Mouse (Mus musculus) heart, embryonic 11.5 days (tissue): ENCODE measurements around the gene Henmt1. TPM values are rescaled to one million over a fixed set of nuclear protein-coding genes. Genes with fewer than 3 reads are reported as not detected.
A peak's percentile ranks its signal among the peaks of the same experiment; 100 is the strongest.

ENCODE experiments used
- ATAC-seq: fragments of 200-750 bp; cut with Nextera tagmentation; replicated peaks from 2 replicates; pipeline ENCODE4 v1.8.0; 2017; ENCODE audit warnings: moderate library complexity; ENCODE audit not compliant: insufficient number of reproducible peaks, low FRiP score, low TSS enrichment
- H3K27ac ChIP-seq: fragments of 300-500 bp; sonication (generic); 2 replicates; pipeline ENCODE4 v1.5.1; 2014; ENCODE audit warnings: mild to moderate bottlenecking, low read depth, low read length
- H3K27me3 ChIP-seq: fragments of 300-500 bp; sonication (generic); 2 replicates; pipeline ENCODE4 v1.6.1; 2014; ENCODE audit warnings: mild to moderate bottlenecking, low read length, mixed read lengths; ENCODE audit not compliant: control insufficient read depth, insufficient read depth
- H3K36me3 ChIP-seq: fragments of 300-500 bp; sonication (generic); 2 replicates; pipeline ENCODE4 v1.6.1; 2014; ENCODE audit warnings: mild to moderate bottlenecking, low read length, moderate library complexity, mixed read lengths; ENCODE audit not compliant: control insufficient read depth, insufficient read depth
- H3K4me1 ChIP-seq: fragments of 300-500 bp; sonication (generic); 2 replicates; pipeline ENCODE4 v1.6.1; 2014; ENCODE audit warnings: low read length; ENCODE audit not compliant: control insufficient read depth, insufficient read depth
- H3K4me2 ChIP-seq: fragments of 300-500 bp; sonication (generic); 2 replicates; pipeline ENCODE4 v1.6.1; 2014; ENCODE audit warnings: mild to moderate bottlenecking, moderate library complexity
- H3K4me3 ChIP-seq: fragments of 300-500 bp; sonication (generic); 2 replicates; pipeline ENCODE4 v1.5.1; 2014; ENCODE audit warnings: low read depth, low read length
- H3K9ac ChIP-seq: fragments of 300-500 bp; sonication (generic); 2 replicates; pipeline ENCODE4 v1.6.1; 2014; ENCODE audit warnings: mild to moderate bottlenecking, low read depth, low read length, moderate library complexity
- H3K9me3 ChIP-seq: fragments of 300-500 bp; sonication (generic); replicated peaks from 2 replicates; pipeline ENCODE4 v1.6.1; 2016; ENCODE audit warnings: low read length; ENCODE audit not compliant: control insufficient read depth
- WGBS: fragments of 180-500 bp; shearing (Covaris S2); extraction: QIAGEN DNeasy Blood & Tissue Kit; methylation state at CpG from one replicate; pipeline ENCODE4 v1.1.7; 2014; ENCODE audit not compliant: insufficient replicate concordance; 5-methylcytosine and 5-hydroxymethylcytosine counted together
- polyA plus RNA-seq: library from polyadenylated mRNA; unstranded; fragments of >200 nt; fragmentation: Nextera tagmentation; extraction: Ambion mirVana; gene quantifications from 2 replicates; pipeline ENCODE4 v1.2.1, GENCODE M21; 2014

The Henmt1 gene
- polyA plus RNA-seq, result 0.16 and 0.41 TPM in 2 replicates

- 73% methylated on average over 5 of the region's 5 CpGs for WGBS
- ATAC-seq, result no peak
- H3K4me1 ChIP-seq, result no peaks in the 10 kb centered on the region
Measured at GRCm38 (mm10) chr3:108939573-108939972, at the start of gene Henmt1. Henmt1 (plus strand) TSS chr3:108939873.

GRCm38 (mm10) chr3:108889908-108890307 is 49.8 kb upstream of the Henmt1 start, which contains the start of gene Fndc7:
Fndc7 (minus strand) TSS chr3:108890008.
- WGBS, result 84% methylated on average over 1 of the region's 1 CpGs
- peaks cover 12% of the 10 kb centered on the region for H3K4me1 ChIP-seq
- no peak within 1 kb of the TSS for H3K4me3 ChIP-seq
- ATAC-seq, result no peak
- no peaks in the 10 kb centered on the region for H3K9me3 ChIP-seq
- no peak within 1 kb of the TSS for H3K9ac ChIP-seq
- H3K27ac ChIP-seq, result no peak within 1 kb of the TSS
- H3K27me3 ChIP-seq, result no peaks in the 10 kb centered on the region
- H3K4me2 ChIP-seq, result no peak within 1 kb of the TSS
- no peaks in the 10 kb centered on the region for H3K36me3 ChIP-seq

More at GRCm38 (mm10) chr3:108939573-108939972, at the start of gene Henmt1:
- Histone ChIP-seq H3K27ac (no peak within 1 kb of the TSS), H3K4me2 (peak within 1 kb of the TSS; percentile 63), H3K4me3 (peak within 1 kb of the TSS; percentile 20), H3K27me3 (no peaks in the 10 kb centered on the region), H3K9ac (no peak within 1 kb of the TSS), H3K9me3 (no peaks in the 10 kb centered on the region), H3K36me3 (no peaks in the 10 kb centered on the region)

DNA sequence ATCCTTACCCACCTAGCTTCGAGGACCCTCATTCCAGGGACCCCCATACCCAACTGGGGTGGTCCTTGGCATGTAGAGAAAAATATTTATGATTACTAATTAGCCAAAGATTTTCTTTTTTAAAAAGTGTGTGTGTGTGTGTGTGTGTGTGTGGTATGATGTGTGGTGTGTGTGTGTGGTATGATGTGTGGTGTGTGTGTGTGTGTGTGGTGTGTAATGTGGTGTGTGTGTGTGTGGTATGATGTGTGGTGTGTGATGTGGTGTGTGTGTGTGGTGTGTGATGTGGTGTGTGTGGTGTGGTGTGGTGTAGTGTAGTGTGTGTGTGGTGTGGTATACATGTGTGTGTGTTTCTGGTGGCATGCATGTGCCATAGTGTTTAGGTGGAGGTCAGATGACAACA is 47.6 kb upstream of the Henmt1 start:
- ATAC-seq, result no peak
- H3K4me1 ChIP-seq, result peaks cover under 1% of the 10 kb centered on the region; the same call in 1 of the 2 replicates
- WGBS, result 79% methylated on average over 1 of the region's 1 CpGs
- no peak overlapping the region for H3K4me2 ChIP-seq
- H3K27ac ChIP-seq, result no peak overlapping the region
- no peak overlapping the region for H3K4me3 ChIP-seq
- no peaks in the 10 kb centered on the region for H3K36me3 ChIP-seq
- no peak overlapping the region for H3K9ac ChIP-seq
- no peaks in the 10 kb centered on the region for H3K9me3 ChIP-seq
- no peaks in the 10 kb centered on the region for H3K27me3 ChIP-seq

DNA sequence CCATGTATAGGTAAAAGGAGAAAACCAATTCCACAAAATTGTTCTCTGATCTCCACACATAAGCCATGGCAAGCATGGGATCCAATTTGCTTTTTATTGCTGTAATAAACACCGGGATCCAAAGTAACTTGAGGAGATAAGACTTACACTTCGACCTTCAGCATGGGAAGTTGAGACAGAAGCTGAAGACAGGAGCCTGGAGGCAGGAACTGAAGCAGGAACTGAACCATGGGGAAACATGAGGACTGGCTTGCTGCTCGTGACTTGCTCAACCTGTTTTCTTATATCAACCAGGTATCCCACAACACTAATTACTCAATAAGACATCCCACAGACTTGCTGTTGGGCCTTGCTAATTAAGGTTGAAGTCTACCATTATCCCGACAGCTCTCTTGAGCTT is 46.8 kb upstream of the Henmt1 start:
- H3K4me1 ChIP-seq, result no peaks in the 10 kb centered on the region
- ATAC-seq, result no peak
- no peaks in the 10 kb centered on the region for H3K9me3 ChIP-seq
- H3K4me3 ChIP-seq, result no peak overlapping the region
- H3K27ac ChIP-seq, result no peak overlapping the region
- 67% methylated on average over 4 of the region's 4 CpGs for WGBS
- H3K9ac ChIP-seq, result no peak overlapping the region
- no peaks in the 10 kb centered on the region for H3K27me3 ChIP-seq
- no peaks in the 10 kb centered on the region for H3K36me3 ChIP-seq
- no peak overlapping the region for H3K4me2 ChIP-seq

DNA sequence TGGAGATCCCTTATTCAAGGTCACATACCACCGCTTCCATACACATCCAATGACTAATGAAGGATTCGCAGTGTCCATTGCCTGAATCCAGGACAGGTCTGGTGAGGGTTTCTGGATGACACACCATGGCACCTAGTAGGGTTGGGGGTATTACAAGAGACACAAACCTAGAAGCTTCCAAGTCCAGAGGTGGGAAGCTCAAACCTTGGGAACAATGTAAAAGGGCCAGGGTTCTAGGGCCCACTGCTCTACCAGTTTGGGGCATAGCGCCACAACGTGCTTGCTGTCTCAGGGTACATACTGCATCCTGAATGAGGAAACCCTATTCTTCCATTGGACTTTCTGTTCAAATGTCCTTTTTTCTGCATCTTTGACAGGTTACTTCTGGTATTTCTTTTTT is 41.0 kb upstream of the Henmt1 start:
- Histone ChIP-seq H3K9ac (no peak overlapping the region), H3K4me2 (no peak overlapping the region), H3K4me3 (no peak overlapping the region), H3K27me3 (no peaks in the 10 kb centered on the region), H3K9me3 (no peaks in the 10 kb centered on the region), H3K4me1 (no peaks in the 10 kb centered on the region), H3K27ac (no peak overlapping the region), H3K36me3 (peaks cover 13% of the 10 kb centered on the region)
- ATAC-seq, result no peak
- 92% methylated on average over 4 of the region's 4 CpGs for WGBS

- no peak for ATAC-seq
Measured at GRCm38 (mm10) chr3:108900147-108900546, 39.5 kb upstream of the Henmt1 start.

DNA sequence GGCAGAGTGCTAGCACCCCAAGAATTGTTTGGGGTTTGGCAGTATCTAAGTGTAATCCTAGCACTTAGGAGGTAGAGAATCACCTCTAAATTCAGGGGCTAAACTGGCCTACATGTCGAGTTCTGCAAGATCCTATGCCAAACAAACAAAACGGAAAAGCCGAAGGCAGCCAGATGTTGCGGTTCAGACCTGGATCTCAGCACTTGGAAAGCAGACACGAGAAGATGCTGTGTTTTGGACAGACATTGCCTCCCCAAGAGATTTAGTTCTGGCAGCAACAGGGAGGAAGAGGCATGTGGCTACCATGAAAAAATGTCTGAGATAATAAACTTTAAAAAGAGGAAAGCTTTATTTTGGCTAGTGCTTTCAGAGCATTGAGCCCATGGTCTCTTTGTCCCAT is 39.0 kb upstream of the Henmt1 start:
- ATAC-seq, result no peak
- H3K27ac ChIP-seq, result no peak overlapping the region
- H3K9ac ChIP-seq, result no peak overlapping the region
- H3K36me3 ChIP-seq, result peaks cover 29% of the 10 kb centered on the region
- H3K9me3 ChIP-seq, result no peaks in the 10 kb centered on the region
- H3K4me3 ChIP-seq, result no peak overlapping the region
- H3K27me3 ChIP-seq, result no peaks in the 10 kb centered on the region
- 74% methylated on average over 5 of the region's 5 CpGs for WGBS
- H3K4me1 ChIP-seq, result no peaks in the 10 kb centered on the region
- H3K4me2 ChIP-seq, result no peak overlapping the region

More at GRCm38 (mm10) chr3:108900147-108900546, 39.5 kb upstream of the Henmt1 start:
- 80% methylated on average over 3 of the region's 3 CpGs for WGBS
- Histone ChIP-seq H3K4me3 (no peak overlapping the region), H3K4me2 (no peak overlapping the region), H3K36me3 (peaks cover 26% of the 10 kb centered on the region), H3K27me3 (no peaks in the 10 kb centered on the region), H3K9ac (no peak overlapping the region), H3K9me3 (no peaks in the 10 kb centered on the region), H3K27ac (no peak overlapping the region), H3K4me1 (no peaks in the 10 kb centered on the region)

DNA sequence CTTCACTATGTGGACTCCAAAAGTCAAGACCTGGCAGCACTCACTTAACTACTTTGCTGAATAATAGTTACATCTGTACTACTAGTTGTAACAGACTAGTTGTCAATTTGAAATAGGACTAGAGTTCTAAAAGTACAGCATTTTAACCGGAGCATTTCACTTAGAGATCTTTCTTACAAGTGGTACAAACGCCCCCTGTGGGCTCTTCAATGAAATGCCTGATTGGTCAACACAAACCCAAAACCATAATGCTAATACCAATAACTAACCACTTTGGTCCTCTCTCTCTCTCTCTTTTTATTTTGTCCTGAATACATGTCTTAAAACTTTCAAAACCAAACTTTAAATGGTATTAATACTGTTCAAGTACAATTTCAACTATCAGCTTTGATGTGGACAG is 37.6 kb upstream of the Henmt1 start:
- Histone ChIP-seq H3K9ac (no peak overlapping the region), H3K4me3 (no peak overlapping the region), H3K36me3 (peaks cover 31% of the 10 kb centered on the region), H3K4me1 (no peaks in the 10 kb centered on the region), H3K4me2 (no peak overlapping the region), H3K27ac (no peak overlapping the region), H3K27me3 (no peaks in the 10 kb centered on the region), H3K9me3 (no peaks in the 10 kb centered on the region)
- WGBS, result 49% methylated on average over 2 of the region's 2 CpGs
- no peak for ATAC-seq

DNA sequence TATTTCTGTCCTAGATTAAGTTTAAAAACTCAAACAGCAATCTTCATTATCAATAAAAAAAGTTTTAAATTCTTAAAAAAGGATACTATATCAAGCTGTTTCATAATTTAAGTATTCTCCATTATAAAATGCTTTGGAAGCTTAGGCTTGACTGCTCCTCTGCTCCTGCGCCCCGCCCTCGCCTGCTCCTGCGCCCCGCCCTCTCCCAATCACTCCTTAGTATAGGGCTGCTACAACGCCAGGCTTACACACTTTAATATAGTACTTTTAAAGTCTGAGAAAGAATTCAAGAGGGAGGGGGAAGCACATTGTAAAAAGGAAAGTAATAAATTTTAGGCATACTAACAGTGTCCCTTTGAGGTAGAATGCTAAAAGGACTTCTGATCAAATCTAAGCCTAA is 36.7 kb upstream of the Henmt1 start:
- WGBS, result 91% methylated on average over 6 of the region's 6 CpGs
- H3K4me2 ChIP-seq, result no peak overlapping the region
- no peak for ATAC-seq

More for the DNA sequence above, 36.7 kb upstream of the Henmt1 start:
- no peak overlapping the region for H3K27ac ChIP-seq
- H3K4me1 ChIP-seq, result no peaks in the 10 kb centered on the region
- peaks cover 33% of the 10 kb centered on the region for H3K36me3 ChIP-seq
- no peaks in the 10 kb centered on the region for H3K27me3 ChIP-seq
- H3K4me3 ChIP-seq, result no peak overlapping the region
- H3K9ac ChIP-seq, result no peak overlapping the region
- no peaks in the 10 kb centered on the region for H3K9me3 ChIP-seq
